Mouse (Mus musculus): Measurements from ENCODE around the gene Ogfrl1. TPM values are rescaled to one million over a fixed set of nuclear protein-coding genes. Genes with fewer than 3 reads are reported as not detected.

Ogfrl1 gene
- polyA plus RNA-seq, 1 experiment from 2014 or later, result 27.6 TPM

DNA sequence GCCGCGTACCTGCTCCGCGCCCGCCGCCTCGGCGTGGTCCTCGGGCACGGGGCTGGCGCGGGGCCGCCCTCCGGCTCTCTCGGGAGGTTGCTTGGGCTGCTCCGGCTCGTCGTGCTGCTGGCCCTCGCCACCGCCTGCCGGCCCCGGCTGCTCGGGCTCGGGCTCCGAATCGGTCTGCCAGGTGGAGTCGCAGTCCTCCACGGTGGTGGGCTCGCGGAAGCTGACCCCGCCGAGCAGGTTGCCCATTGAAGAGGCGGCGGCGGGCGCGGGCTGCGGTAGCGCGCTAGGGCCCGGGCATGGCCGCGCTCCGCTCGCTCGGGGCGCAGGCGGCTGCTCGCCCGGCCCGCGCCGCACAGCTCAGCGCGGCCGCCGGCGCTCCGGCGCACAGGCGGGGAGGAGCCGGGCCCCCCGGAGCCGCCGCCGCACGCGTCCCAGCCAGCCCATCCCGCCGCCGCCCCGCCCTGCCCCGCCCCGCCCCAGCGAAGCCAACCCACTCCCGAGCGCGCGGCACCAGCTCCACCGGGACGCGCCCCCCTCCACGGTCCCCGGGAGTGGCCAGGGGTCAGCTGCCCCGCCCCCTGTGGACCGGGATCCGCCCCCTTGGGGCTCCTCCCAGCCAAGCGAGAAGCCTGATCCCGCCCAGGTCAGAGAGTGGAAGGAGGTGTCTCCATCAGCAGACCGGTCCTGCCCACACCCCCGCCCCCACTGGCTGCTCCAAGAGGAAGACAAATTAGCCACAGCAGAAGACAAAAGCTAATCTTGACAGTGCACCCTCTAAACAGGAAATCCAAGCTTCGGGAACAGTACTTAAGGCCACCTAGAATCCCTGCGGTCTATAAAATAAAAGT is 14.5 kb downstream of the Ogfrl1 start:
- H3K27me3 ChIP-seq (ENCODE audit: insufficient read depth, low read length), result no peaks in the 10 kb centered on the region
- peak overlapping the region; percentile 84 for H3K4me3 ChIP-seq (replicated peaks; ENCODE audit: low read depth, low read length)
- no peaks in the 10 kb centered on the region; the same call in 1 of the 2 replicates for H3K4me1 ChIP-seq (replicated peaks; ENCODE audit: insufficient read depth, low read length)
- peak; percentile 1; the same call in 1 of the 2 replicates for TF ChIP-seq CTCF (IDR thresholded peaks at IDR 0.05; ENCODE audit: low read depth)
- peak overlapping the region; percentile 78 for H3K27ac ChIP-seq
- under 1% methylated on average over 82 of the region's 93 CpGs for WGBS
- H3K9ac ChIP-seq (ENCODE audit: low read depth, low read length), result peak overlapping the region; percentile 83
- peak overlapping the region; percentile 98 for H3K4me2 ChIP-seq (ENCODE audit: low read length)
- DNase-seq (ENCODE audit: low spot score) (peak; percentile 97), ATAC-seq (replicated peaks; ENCODE audit: low FRiP score, low read depth) (peak; percentile 98)
- no peaks in the 10 kb centered on the region for H3K9me3 ChIP-seq (replicated peaks; ENCODE audit: low read length)
- H3K36me3 ChIP-seq (ENCODE audit: insufficient read depth, low read length), result no peaks in the 10 kb centered on the region

DNA sequence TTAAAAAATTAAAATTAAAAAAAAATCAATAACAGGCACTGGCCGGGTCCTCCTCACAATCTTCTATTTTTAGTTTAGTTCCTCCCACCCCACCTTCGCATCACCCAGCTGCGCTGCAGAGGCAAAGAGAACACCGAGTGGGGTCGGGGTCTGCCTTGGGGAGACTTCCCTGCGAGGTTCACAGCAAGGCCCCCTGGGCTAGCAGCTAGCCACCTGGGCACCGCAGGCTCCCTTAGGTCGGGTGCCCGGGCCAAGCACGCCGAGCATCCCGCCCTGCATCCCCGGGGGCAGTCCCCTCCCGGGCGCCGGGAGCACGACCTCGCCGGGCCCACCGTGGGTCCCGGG is 15.1 kb downstream of the Ogfrl1 start:
- ATAC-seq (replicated peaks; ENCODE audit: low FRiP score, low read depth) (no peak; the same call in 1 of the 2 replicates), DNase-seq (ENCODE audit: low spot score) (peak; percentile 19)
- H3K4me2 ChIP-seq (ENCODE audit: low read length), result peak overlapping the region; percentile 98
- H3K4me1 ChIP-seq (replicated peaks; ENCODE audit: insufficient read depth, low read length), result no peaks in the 10 kb centered on the region; the same call in 1 of the 2 replicates
- H3K27me3 ChIP-seq (ENCODE audit: insufficient read depth, low read length), result no peaks in the 10 kb centered on the region
- TF ChIP-seq CTCF (IDR thresholded peaks at IDR 0.05; ENCODE audit: low read depth), result no peak
- H3K9ac ChIP-seq (ENCODE audit: low read depth, low read length), result peak overlapping the region; percentile 83
- peak overlapping the region; percentile 78 for H3K27ac ChIP-seq
- peak overlapping the region; percentile 84 for H3K4me3 ChIP-seq (replicated peaks; ENCODE audit: low read depth, low read length)
- no peaks in the 10 kb centered on the region for H3K36me3 ChIP-seq (ENCODE audit: insufficient read depth, low read length)
- no peaks in the 10 kb centered on the region for H3K9me3 ChIP-seq (replicated peaks; ENCODE audit: low read length)
- WGBS, result 2% methylated on average over 20 of the region's 21 CpGs

DNA sequence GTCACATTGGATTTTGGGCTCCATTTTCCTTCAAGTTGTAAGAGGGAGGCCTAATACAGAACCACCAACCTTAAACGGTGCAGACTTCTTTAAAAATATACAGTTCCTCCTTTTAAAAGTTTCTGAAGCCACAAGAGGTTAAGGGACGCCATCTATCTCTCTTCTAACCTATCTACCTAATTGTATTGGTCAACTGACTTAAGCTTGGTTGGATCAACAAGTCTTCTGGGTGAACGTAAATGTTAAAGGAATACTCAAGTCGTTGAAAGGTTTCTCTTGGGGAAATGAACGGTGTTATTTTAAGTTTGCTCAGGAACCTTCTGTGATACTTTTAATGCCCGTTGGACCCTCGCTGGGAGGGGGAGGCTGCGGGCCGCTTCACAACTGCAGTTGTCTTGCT is 15.5 kb downstream of the Ogfrl1 start:
- H3K27ac ChIP-seq, result no peak overlapping the region
- DNase-seq (ENCODE audit: low spot score), result peak; percentile 18
- H3K4me3 ChIP-seq (replicated peaks; ENCODE audit: low read depth, low read length), result peak overlapping the region; percentile 84
- no peaks in the 10 kb centered on the region for H3K27me3 ChIP-seq (ENCODE audit: insufficient read depth, low read length)
- peak overlapping the region; percentile 98 for H3K4me2 ChIP-seq (ENCODE audit: low read length)
- 13% methylated on average over 9 of the region's 9 CpGs for WGBS
- H3K36me3 ChIP-seq (ENCODE audit: insufficient read depth, low read length), result no peaks in the 10 kb centered on the region
- peak overlapping the region; percentile 83; the same call in 1 of the 2 replicates for H3K9ac ChIP-seq (ENCODE audit: low read depth, low read length)
- TF ChIP-seq CTCF (IDR thresholded peaks at IDR 0.05; ENCODE audit: low read depth), result no peak
- ATAC-seq (replicated peaks; ENCODE audit: low FRiP score, low read depth), result no peak
- no peaks in the 10 kb centered on the region for H3K9me3 ChIP-seq (replicated peaks; ENCODE audit: low read length)
- no peaks in the 10 kb centered on the region; the same call in 1 of the 2 replicates for H3K4me1 ChIP-seq (replicated peaks; ENCODE audit: insufficient read depth, low read length)

DNA sequence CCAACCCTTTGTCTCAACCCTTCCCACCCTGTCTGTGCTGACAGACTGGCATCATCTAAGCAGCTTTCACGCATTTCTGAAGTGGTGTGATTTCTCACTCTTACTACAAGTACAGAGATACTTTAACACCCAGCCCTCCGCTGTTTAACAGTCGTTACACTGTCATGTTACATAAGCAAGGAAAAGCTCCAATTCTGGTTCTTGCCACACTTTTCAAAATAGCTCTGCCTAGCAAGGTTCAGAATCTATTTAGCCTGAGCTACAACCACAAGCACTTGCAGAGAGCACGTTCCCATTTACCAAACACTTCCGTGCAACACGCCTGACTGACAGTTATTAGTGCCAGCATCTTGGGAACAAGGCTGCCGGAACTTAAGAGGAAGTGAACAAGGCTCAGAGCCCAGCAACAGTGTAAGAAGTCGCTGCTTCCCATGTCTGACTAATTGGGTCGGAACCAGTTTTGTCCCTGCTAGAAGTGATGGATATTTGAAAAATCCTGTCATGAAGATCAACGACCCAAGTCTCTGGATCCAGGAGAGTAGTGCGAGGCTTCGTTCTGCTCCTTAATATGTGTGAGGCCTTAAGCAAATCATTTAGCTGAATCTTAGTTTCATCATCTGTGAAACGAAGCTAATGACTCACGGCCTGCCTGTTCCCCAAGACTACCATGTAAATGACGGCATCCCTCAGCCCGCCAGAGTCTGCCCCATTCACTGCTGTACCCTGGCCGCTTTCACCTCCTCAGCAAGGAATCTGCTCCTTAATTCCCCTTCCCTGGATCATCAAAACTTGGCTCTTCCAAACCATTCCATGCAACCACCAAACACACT is 17.4 kb downstream of the Ogfrl1 start:
- no peak overlapping the region for H3K9ac ChIP-seq (ENCODE audit: low read depth, low read length)
- no peaks in the 10 kb centered on the region for H3K27me3 ChIP-seq (ENCODE audit: insufficient read depth, low read length)
- H3K4me3 ChIP-seq (replicated peaks; ENCODE audit: low read depth, low read length), result no peak overlapping the region
- peak overlapping the region; percentile 39 for H3K4me2 ChIP-seq (ENCODE audit: low read length)
- H3K9me3 ChIP-seq (replicated peaks; ENCODE audit: low read length), result no peaks in the 10 kb centered on the region
- DNase-seq (ENCODE audit: low spot score) (peak; percentile 22), ATAC-seq (replicated peaks; ENCODE audit: low FRiP score, low read depth) (no peak)
- no peak overlapping the region for H3K27ac ChIP-seq
- WGBS, result 51% methylated on average over 17 of the region's 17 CpGs
- no peak for TF ChIP-seq CTCF (IDR thresholded peaks at IDR 0.05; ENCODE audit: low read depth)
- H3K4me1 ChIP-seq (replicated peaks; ENCODE audit: insufficient read depth, low read length), result no peaks in the 10 kb centered on the region; the same call in 1 of the 2 replicates
- H3K36me3 ChIP-seq (ENCODE audit: insufficient read depth, low read length), result no peaks in the 10 kb centered on the region

DNA sequence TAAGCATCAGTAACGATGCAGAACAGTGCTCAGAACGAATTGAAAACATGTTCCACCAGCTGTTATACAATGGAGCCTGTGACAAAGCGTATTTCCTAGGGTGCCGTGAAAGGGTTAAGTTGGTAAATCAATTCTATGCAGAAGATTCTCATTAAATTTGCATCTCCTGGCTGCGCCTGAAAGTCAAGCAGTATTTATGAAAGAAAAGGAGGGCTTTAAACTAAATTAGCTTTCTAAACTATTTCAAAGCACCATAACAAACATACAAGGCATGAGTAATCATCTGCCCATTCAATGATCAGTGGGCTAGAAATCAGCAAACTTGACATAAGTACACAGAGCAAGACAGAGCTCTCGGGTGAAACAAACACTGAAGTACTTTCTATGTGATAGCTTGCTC is 18.3 kb downstream of the Ogfrl1 start:
- peak overlapping the region; percentile 39 for H3K4me2 ChIP-seq (ENCODE audit: low read length)
- DNase-seq (ENCODE audit: low spot score), result no peak
- H3K27me3 ChIP-seq (ENCODE audit: insufficient read depth, low read length), result no peaks in the 10 kb centered on the region
- no peaks in the 10 kb centered on the region; the same call in 1 of the 2 replicates for H3K4me1 ChIP-seq (replicated peaks; ENCODE audit: insufficient read depth, low read length)
- TF ChIP-seq CTCF (IDR thresholded peaks at IDR 0.05; ENCODE audit: low read depth), result no peak
- H3K4me3 ChIP-seq (replicated peaks; ENCODE audit: low read depth, low read length), result no peak overlapping the region
- no peak for ATAC-seq (replicated peaks; ENCODE audit: low FRiP score, low read depth)
- H3K9ac ChIP-seq (ENCODE audit: low read depth, low read length), result no peak overlapping the region
- H3K36me3 ChIP-seq (ENCODE audit: insufficient read depth, low read length), result no peaks in the 10 kb centered on the region
- 54% methylated on average over 6 of the region's 6 CpGs for WGBS
- H3K9me3 ChIP-seq (replicated peaks; ENCODE audit: low read length), result no peaks in the 10 kb centered on the region
- no peak overlapping the region for H3K27ac ChIP-seq

DNA sequence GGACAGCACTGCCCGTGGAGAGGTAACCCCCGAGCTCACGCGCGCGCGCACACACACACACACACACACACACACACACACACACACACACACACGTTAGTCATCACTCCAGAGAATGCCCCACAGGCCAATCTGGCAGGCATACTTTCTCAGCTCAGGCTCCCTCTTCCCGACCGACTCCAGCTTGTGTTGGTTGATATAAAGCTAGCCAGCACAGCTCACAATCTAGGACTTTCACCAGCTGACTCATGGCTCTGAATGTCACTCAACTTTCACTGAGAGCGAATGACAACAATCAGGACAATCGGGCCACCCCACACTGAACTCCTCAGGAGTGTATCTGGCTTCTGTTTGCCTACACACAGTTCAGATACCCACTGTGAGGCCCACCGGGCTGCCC is 20.0 kb downstream of the Ogfrl1 start:
- 88% methylated on average over 13 of the region's 13 CpGs for WGBS
- Histone ChIP-seq H3K36me3 (ENCODE audit: insufficient read depth, low read length) (no peaks in the 10 kb centered on the region), H3K9me3 (replicated peaks; ENCODE audit: low read length) (no peaks in the 10 kb centered on the region), H3K27me3 (ENCODE audit: insufficient read depth, low read length) (no peaks in the 10 kb centered on the region), H3K4me2 (ENCODE audit: low read length) (no peak overlapping the region), H3K27ac (no peak overlapping the region), H3K4me3 (replicated peaks; ENCODE audit: low read depth, low read length) (no peak overlapping the region), H3K9ac (ENCODE audit: low read depth, low read length) (no peak overlapping the region), H3K4me1 (replicated peaks; ENCODE audit: insufficient read depth, low read length) (no peaks in the 10 kb centered on the region; the same call in 1 of the 2 replicates)
- DNase-seq (ENCODE audit: low spot score), result no peak
- ATAC-seq (replicated peaks; ENCODE audit: low FRiP score, low read depth), result no peak
- TF ChIP-seq CTCF (IDR thresholded peaks at IDR 0.05; ENCODE audit: low read depth), result no peak

All from kidney, postnatal 0 days (tissue).